Mouse (Mus musculus) C3H10T1/2 (cell line): ENCODE data around the gene Tcirg1. TPM values are rescaled to one million over a fixed set of nuclear protein-coding genes. Genes with fewer than 3 reads are reported as not detected.

ENCODE experiments used
- polyA plus RNA-seq, 2 experiments: library from polyadenylated mRNA; unstranded; fragments of >200 nt; fragmentation: generic; extraction: Trizol; gene quantifications; one replicate each; pipeline ENCODE4 v1.2.1; 2012; ENCODE audit warnings: missing spikeins in 2 of 2

Gene Tcirg1
- 10 to 100 TPM; 46.1 to 53.3 TPM for polyA plus RNA-seq

GRCm38 (mm10) chr19:3906795-3907786 is at the start of gene Tcirg1:
TSS of gene Tcirg1 (minus strand) at chr19:3907133.

GRCm38 (mm10) chr19:3935032-3935895 is 28.3 kb upstream of the Tcirg1 start, which contains the start of gene Unc93b1:
TSS of gene Unc93b1 (plus strand) at chr19:3935186.

GRCm38 (mm10) chr19:3929211-3929941 is 22.4 kb upstream of the Tcirg1 start, which contains the start of gene Aldh3b1:
TSS of gene Aldh3b1 (minus strand) at chr19:3929808.

GRCm38 (mm10) chr19:3912337-3913204 is 5.6 kb upstream of the Tcirg1 start, which contains the start of gene Ndufs8:
TSS of gene Ndufs8 (minus strand) at chr19:3912774.

GRCm38 (mm10) chr19:3851502-3851962 is 55.4 kb downstream of the Tcirg1 start, which contains the start of gene Chka:
TSS of gene Chka (plus strand) at chr19:3851773.

Other genes with a start within 250 kb of the Tcirg1 start
- gene Lrp5, start 220.6 kb downstream of the Tcirg1 start, polyA plus RNA-seq = 10 to 100 TPM in 1 of 2 experiments, 1 to 10 TPM in 1; 6.6 to 48.0 TPM
- 10 to 100 TPM; 27.5 to 68.4 TPM for gene 1810055G02Rik, start 198.8 kb downstream of the Tcirg1 start, polyA plus RNA-seq
- 1 to 10 TPM in 1 of 2 experiments, under 1 TPM in 1; 0.35 to 8.2 TPM for gene Kmt5b, start 139.7 kb downstream of the Tcirg1 start, polyA plus RNA-seq
- 10 to 100 TPM in 1 of 2 experiments, 1 to 10 TPM in 1; 3.8 to 19.2 TPM for gene Chka, start 55.4 kb downstream of the Tcirg1 start, polyA plus RNA-seq
- gene Ndufs8, start 5.6 kb upstream of the Tcirg1 start, polyA plus RNA-seq = 100 to 1,000 TPM; 269 to 451 TPM
- 1 to 10 TPM; 2.7 to 8.3 TPM for gene Aldh3b1, start 22.7 kb upstream of the Tcirg1 start, polyA plus RNA-seq
- under 1 TPM; 0.01 to 0.08 TPM for gene Unc93b1, start 28.1 kb upstream of the Tcirg1 start, polyA plus RNA-seq
- under 1 TPM in 1 of 2 experiments, not detected in 1; 0.01 TPM for gene Aldh3b3, start 51.5 kb upstream of the Tcirg1 start, polyA plus RNA-seq
- gene Aldh3b2, start 65.2 kb upstream of the Tcirg1 start, polyA plus RNA-seq = not detected
- 10 to 100 TPM in 1 of 2 experiments, 1 to 10 TPM in 1; 7.4 to 28.3 TPM for gene Acy3, start 79.4 kb upstream of the Tcirg1 start, polyA plus RNA-seq
- under 1 TPM in 1 of 2 experiments, not detected in 1; 0.05 TPM for gene Tbx10, start 85.6 kb upstream of the Tcirg1 start, polyA plus RNA-seq
- gene Nudt8, start 93.4 kb upstream of the Tcirg1 start, polyA plus RNA-seq = 10 to 100 TPM; 41.3 to 59.9 TPM
- gene Gm49405, start 93.5 kb upstream of the Tcirg1 start, polyA plus RNA-seq = 1 to 10 TPM in 1 of 2 experiments, under 1 TPM in 1; 0.19 to 1.4 TPM
- 1 to 10 TPM in 1 of 2 experiments, under 1 TPM in 1; 0.41 to 4.0 TPM for gene Doc2g, start 96.2 kb upstream of the Tcirg1 start, polyA plus RNA-seq
- 100 to 1,000 TPM; 253 to 401 TPM for gene Ndufv1, start 105.7 kb upstream of the Tcirg1 start, polyA plus RNA-seq
- gene Gstp1, start 130.9 kb upstream of the Tcirg1 start, polyA plus RNA-seq = 1,000 to 10,000 TPM in 1 of 2 experiments, 100 to 1,000 TPM in 1; 849 to 1,247 TPM
- gene Gstp2, start 138.9 kb upstream of the Tcirg1 start, polyA plus RNA-seq = 10 to 100 TPM in 1 of 2 experiments, 1 to 10 TPM in 1; 1.8 to 13.9 TPM
- under 1 TPM; 0.15 to 0.18 TPM for gene Gstp3, start 152.4 kb upstream of the Tcirg1 start, polyA plus RNA-seq
- not detected for gene Cabp2, start 174.4 kb upstream of the Tcirg1 start, polyA plus RNA-seq
- gene Cdk2ap2, start 190.0 kb upstream of the Tcirg1 start, polyA plus RNA-seq = 100 to 1,000 TPM in 1 of 2 experiments, 10 to 100 TPM in 1; 86.0 to 148 TPM
- 10 to 100 TPM; 48.2 to 61.6 TPM for gene Pitpnm1, start 192.9 kb upstream of the Tcirg1 start, polyA plus RNA-seq
- 100 to 1,000 TPM; 201 to 241 TPM for gene Aip, start 218.7 kb upstream of the Tcirg1 start, polyA plus RNA-seq
- gene Gpr152, start 232.7 kb upstream of the Tcirg1 start, polyA plus RNA-seq = under 1 TPM in 1 of 2 experiments, not detected in 1; 0.09 TPM
- gene Cabp4, start 236.9 kb upstream of the Tcirg1 start, polyA plus RNA-seq = under 1 TPM; 0.14 to 0.38 TPM
- 100 to 1,000 TPM; 256 to 440 TPM for gene Coro1b, start 241.5 kb upstream of the Tcirg1 start, polyA plus RNA-seq
- 1 to 10 TPM; 6.5 to 9.5 TPM for gene Ptprcap, start 246.5 kb upstream of the Tcirg1 start, polyA plus RNA-seq